Mouse (Mus musculus): ENCODE data around the gene Phldb1. TPM values are rescaled to one million over a fixed set of nuclear protein-coding genes. Genes with fewer than 3 reads are reported as not detected.

Phldb1 gene
- total and polyA plus RNA-seq, 3 experiments = 13.8 to 23.0 TPM; not detected in 1

- H3K9me3 ChIP-seq (replicated peaks; ENCODE audit: insufficient read depth, low read length) = no peaks in the 10 kb centered on the region
- peak overlapping the region; percentile 41 to 57 for H3K4me3 ChIP-seq (ENCODE audit: control insufficient read depth in 1 of 2, insufficient read depth in 1 of 2, low read depth in 2 of 2, low read length in 2 of 2)
- H3K4me1 ChIP-seq (ENCODE audit: control insufficient read depth in 1 of 2, insufficient read depth in 2 of 2, low read length in 2 of 2) = peaks cover 11 to 17% of the 10 kb centered on the region in 2 experiments
- DNase-seq (ENCODE audit: low read depth, low spot score) = peak; percentile 46
- no peaks in the 10 kb centered on the region for H3K27me3 ChIP-seq (ENCODE audit: control insufficient read depth in 1 of 2, insufficient read depth in 2 of 2, low read length in 2 of 2)
- H3K27ac ChIP-seq (ENCODE audit: control insufficient read depth, low read depth, low read length) = peak overlapping the region; percentile 52
- TF ChIP-seq USF2 (IDR thresholded peaks at IDR 0.05; ENCODE audit: borderline replicate concordance in 1 of 2, insufficient read depth in 1 of 2, low read depth in 1 of 2, low read length in 2 of 2) (no peak), EP300 (IDR thresholded peaks at IDR 0.05; ENCODE audit: low read depth in 1 of 2, low read length in 2 of 2) (no peak), ZKSCAN1 (IDR thresholded peaks at IDR 0.05; ENCODE audit: low read depth, low read length) (no peak), CTCF (IDR thresholded peaks at IDR 0.05 in 2 of 3, conservative IDR thresholded peaks at IDR 0.05 in 1 of 3; ENCODE audit: control insufficient read depth in 1 of 3, insufficient read depth in 1 of 3, low read depth in 2 of 3, low read length in 3 of 3, poor library complexity in 1 of 3, severe bottlenecking in 1 of 3) (no peak), MAX (IDR thresholded peaks at IDR 0.05; ENCODE audit: low read length) (peak; percentile 45; the same call in 1 of the 2 replicates), USF1 (IDR thresholded peaks at IDR 0.05; ENCODE audit: low read depth, low read length) (0 out of 2 replicates have a peak, but pooled peaks have one; percentile 4), MXI1 (IDR thresholded peaks at IDR 0.05; ENCODE audit: low read depth, low read length) (no peak), MYB (IDR thresholded peaks at IDR 0.05; ENCODE audit: low read depth, low read length) (no peak), NRF1 (IDR thresholded peaks at IDR 0.05; ENCODE audit: insufficient read depth, low read depth, low read length, poor library complexity, severe bottlenecking) (peak; percentile 47; the same call in 1 of the 2 replicates), UBTF (IDR thresholded peaks at IDR 0.05; ENCODE audit: borderline replicate concordance, insufficient read depth, low read depth, low read length) (0 out of 2 replicates have a peak, but pooled peaks have one; percentile 52), ZNF384 (IDR thresholded peaks at IDR 0.05; ENCODE audit: low read depth, low read length) (no peak), POLR2AphosphoS5 (IDR thresholded peaks at IDR 0.05; ENCODE audit: borderline replicate concordance, low read depth, low read length) (no peak), HCFC1 (IDR thresholded peaks at IDR 0.05; ENCODE audit: low read depth, low read length) (no peak)
- H3K79me2 ChIP-seq (ENCODE audit: control insufficient read depth, insufficient read depth, low read length, poor library complexity) = no peaks in the 10 kb centered on the region
- H3K9ac ChIP-seq (ENCODE audit: control insufficient read depth, low read depth, low read length, poor library complexity, severe bottlenecking) = peak overlapping the region; percentile 54
- peaks cover 0 to 11% of the 10 kb centered on the region in 2 experiments; a peak in 2 of 4 replicates for H3K36me3 ChIP-seq (ENCODE audit: control insufficient read depth in 1 of 2, insufficient read depth in 2 of 2, low read length in 2 of 2)
Measured at GRCm38 (mm10) chr9:44733671-44734523, 1.1 kb downstream of the Phldb1 start.

GRCm38 (mm10) chr9:44732921-44733530 lies 2.0 kb downstream of the Phldb1 start:
- Histone ChIP-seq H3K4me1 (ENCODE audit: control insufficient read depth in 1 of 2, insufficient read depth in 2 of 2, low read length in 2 of 2) (peaks cover 11 to 17% of the 10 kb centered on the region in 2 experiments), H3K9ac (ENCODE audit: control insufficient read depth, low read depth, low read length, poor library complexity, severe bottlenecking) (peak overlapping the region; percentile 54), H3K27ac (ENCODE audit: control insufficient read depth, low read depth, low read length) (peak overlapping the region; percentile 52), H3K9me3 (replicated peaks; ENCODE audit: insufficient read depth, low read length) (no peaks in the 10 kb centered on the region), H3K36me3 (ENCODE audit: control insufficient read depth in 1 of 2, insufficient read depth in 2 of 2, low read length in 2 of 2) (peaks cover 0 to 11% of the 10 kb centered on the region in 2 experiments; a peak in 2 of 4 replicates), H3K27me3 (ENCODE audit: control insufficient read depth in 1 of 2, insufficient read depth in 2 of 2, low read length in 2 of 2) (no peaks in the 10 kb centered on the region; a peak in 1 of 4 replicates), H3K4me3 (ENCODE audit: control insufficient read depth in 1 of 2, insufficient read depth in 1 of 2, low read depth in 2 of 2, low read length in 2 of 2) (peak overlapping the region; percentile 41 to 57), H3K79me2 (ENCODE audit: control insufficient read depth, insufficient read depth, low read length, poor library complexity) (no peaks in the 10 kb centered on the region)
- DNase-seq (ENCODE audit: low read depth, low spot score) = peak; percentile 61
- TF ChIP-seq SIN3A (IDR thresholded peaks at IDR 0.05; ENCODE audit: low read length) = peak; percentile 32; the same call in 1 of the 2 replicates
- peak; percentile 16 to 51; a peak in 2 of 4 replicates for TF ChIP-seq EP300 (IDR thresholded peaks at IDR 0.05; ENCODE audit: low read depth in 1 of 2, low read length in 2 of 2)
- no peak for TF ChIP-seq ELF1 (IDR thresholded peaks at IDR 0.05; ENCODE audit: low read depth, low read length)
- no peak for TF ChIP-seq NRF1 (IDR thresholded peaks at IDR 0.05; ENCODE audit: insufficient read depth, low read depth, low read length, poor library complexity, severe bottlenecking)
- TF ChIP-seq RCOR1 (IDR thresholded peaks at IDR 0.05; ENCODE audit: low read depth, low read length) = peak; percentile 51; the same call in 1 of the 2 replicates
- peak; percentile 33; the same call in 1 of the 2 replicates for TF ChIP-seq MXI1 (IDR thresholded peaks at IDR 0.05; ENCODE audit: low read depth, low read length)
- TF ChIP-seq ZMIZ1 (IDR thresholded peaks at IDR 0.05; ENCODE audit: low read depth, low read length) = no peak
- TF ChIP-seq GATA1 (IDR thresholded peaks at IDR 0.05; ENCODE audit: low read depth, low read length) = no peak
- no peak for TF ChIP-seq CHD1 (IDR thresholded peaks at IDR 0.05; ENCODE audit: low read depth, low read length)
- TF ChIP-seq NELFE (IDR thresholded peaks at IDR 0.05; ENCODE audit: low read depth, low read length) = peak; percentile 19; the same call in 1 of the 2 replicates
- TF ChIP-seq MEF2A (IDR thresholded peaks at IDR 0.05; ENCODE audit: extremely low read depth, insufficient replicate concordance, low read depth, low read length, poor library complexity, severe bottlenecking) = no peak
- TF ChIP-seq TCF12 (IDR thresholded peaks at IDR 0.05; ENCODE audit: low read depth, low read length) = 0 out of 2 replicates have a peak, but pooled peaks have one; percentile 19
- peak; percentile 30; the same call in 1 of the 2 replicates for TF ChIP-seq ETS1 (IDR thresholded peaks at IDR 0.05; ENCODE audit: low read depth, low read length)
- no peak for TF ChIP-seq KAT2A (conservative IDR thresholded peaks at IDR 0.05; ENCODE audit: low read depth, low read length)
- TF ChIP-seq USF2 (IDR thresholded peaks at IDR 0.05; ENCODE audit: borderline replicate concordance in 1 of 2, insufficient read depth in 1 of 2, low read depth in 1 of 2, low read length in 2 of 2) = no peak
- TF ChIP-seq UBTF (IDR thresholded peaks at IDR 0.05; ENCODE audit: borderline replicate concordance, insufficient read depth, low read depth, low read length) = no peak
